14 mouse cellular contexts compared by ENCODE assay signal in genomic region chr3:53108594-53109373, GRCm38 (mm10).
DNase-seq lines count a peak whose midpoint lies in the region; ATAC-seq and TF ChIP-seq lines count a peak whose summit lies in the region.
"Had no signal": no experiment of that assay in that cellular context is flagged by ENCODE, and none has a peak within 500 bp of the region (broad histone marks: within the 10 kb centered on the region; RNA-seq: fewer than 3 reads in every experiment).

No protein-coding gene starts in this region.

- no peak overlapping the region for H3K9ac ChIP-seq in forebrain, embryonic 15.5 days (replicated peaks)
- H3K9ac ChIP-seq in forebrain, embryonic 14.5 days (ENCODE audit: low read length), result no peak overlapping the region
- H3K9ac ChIP-seq in forebrain, postnatal 0 days, result no peak overlapping the region
- H3K9ac ChIP-seq in midbrain, embryonic 15.5 days, result no peak overlapping the region
- H3K9ac ChIP-seq: kidney, embryonic 15.5 days; limb, embryonic 15.5 days; stomach, embryonic 15.5 days had no signal

- no peaks in the 10 kb centered on the region for H3K36me3 ChIP-seq in forebrain, embryonic 15.5 days
- H3K36me3 ChIP-seq in forebrain, embryonic 14.5 days (ENCODE audit: control insufficient read depth, insufficient read depth, low read length), result no peaks in the 10 kb centered on the region
- no peaks in the 10 kb centered on the region for H3K36me3 ChIP-seq in forebrain, postnatal 0 days (ENCODE audit: insufficient read depth)
- H3K36me3 ChIP-seq in midbrain, embryonic 15.5 days (replicated peaks), result no peaks in the 10 kb centered on the region
- H3K36me3 ChIP-seq: limb, embryonic 15.5 days; stomach, embryonic 15.5 days had no signal

- no peak overlapping the region for H3K4me3 ChIP-seq in forebrain, embryonic 15.5 days
- no peak overlapping the region for H3K4me3 ChIP-seq in forebrain, embryonic 14.5 days (ENCODE audit: low read depth, low read length)
- H3K4me3 ChIP-seq in forebrain, postnatal 0 days (ENCODE audit: low read depth, low read length), result no peak overlapping the region
- H3K4me3 ChIP-seq in midbrain, embryonic 15.5 days, result no peak overlapping the region
- H3K4me3 ChIP-seq: kidney, embryonic 15.5 days; limb, embryonic 15.5 days; stomach, embryonic 15.5 days had no signal

- no peaks in the 10 kb centered on the region for H3K9me3 ChIP-seq in forebrain, embryonic 15.5 days
- no peaks in the 10 kb centered on the region for H3K9me3 ChIP-seq in forebrain, embryonic 14.5 days (replicated peaks; ENCODE audit: control insufficient read depth, low read length)
- H3K9me3 ChIP-seq in forebrain, postnatal 0 days (ENCODE audit: low read length), result no peaks in the 10 kb centered on the region
- H3K9me3 ChIP-seq in midbrain, embryonic 15.5 days, result no peaks in the 10 kb centered on the region
- H3K9me3 ChIP-seq: limb, embryonic 15.5 days; stomach, embryonic 15.5 days had no signal

- TF ChIP-seq CTCF in forebrain, postnatal 0 days (IDR thresholded peaks at IDR 0.05; ENCODE audit: low read depth), result no peak

- no peak overlapping the region for H3K4me2 ChIP-seq in forebrain, embryonic 15.5 days (replicated peaks)
- no peak overlapping the region for H3K4me2 ChIP-seq in forebrain, embryonic 14.5 days (ENCODE audit: low read length)
- no peak overlapping the region for H3K4me2 ChIP-seq in forebrain, postnatal 0 days (ENCODE audit: low read depth)
- no peak overlapping the region for H3K4me2 ChIP-seq in midbrain, embryonic 15.5 days
- H3K4me2 ChIP-seq: kidney, embryonic 15.5 days; limb, embryonic 15.5 days; stomach, embryonic 15.5 days had no signal

- 32% methylated on average over 11 of the region's 11 CpGs for WGBS in forebrain, embryonic 15.5 days
- WGBS in forebrain, embryonic 14.5 days, result 37% methylated on average over 11 of the region's 11 CpGs
- 37% methylated on average over 11 of the region's 11 CpGs for whole genome bisulfite sequencing in forebrain, postnatal 0 days
- 29% methylated on average over 11 of the region's 11 CpGs for WGBS in midbrain, embryonic 15.5 days

- intact Hi-C loops in left cerebral cortex, postnatal 14 days (cut with DNase I), result no loop called here

- H3K27ac ChIP-seq in forebrain, embryonic 15.5 days (replicated peaks), result no peak overlapping the region; the same call in 1 of the 2 replicates
- H3K27ac ChIP-seq in forebrain, embryonic 14.5 days (ENCODE audit: low read depth, low read length), result no peak overlapping the region
- peak overlapping the region; percentile 31; the same call in 1 of the 2 replicates for H3K27ac ChIP-seq in forebrain, postnatal 0 days (ENCODE audit: low read depth, low read length)
- H3K27ac ChIP-seq in midbrain, embryonic 15.5 days, result peak overlapping the region; percentile 54
- H3K27ac ChIP-seq: kidney, embryonic 15.5 days; limb, embryonic 15.5 days; stomach, embryonic 15.5 days had no signal

- ATAC-seq in forebrain, embryonic 15.5 days (replicated peaks), result 0 out of 2 replicates have a peak, but pooled peaks have one; percentile 23
- ATAC-seq in forebrain, embryonic 14.5 days, result no peak
- peak; percentile 58; the same call in 1 of the 2 replicates for ATAC-seq in forebrain, postnatal 0 days
- peak; percentile 77; the same call in 1 of the 2 replicates for ATAC-seq in midbrain, embryonic 15.5 days (replicated peaks)
- ATAC-seq: CD4-positive, CD25-positive, alpha-beta regulatory T cell, adult 4 months had no signal

- no peaks in the 10 kb centered on the region for H3K27me3 ChIP-seq in forebrain, embryonic 15.5 days
- H3K27me3 ChIP-seq in forebrain, embryonic 14.5 days (replicated peaks; ENCODE audit: control insufficient read depth, insufficient read depth, low read length), result no peaks in the 10 kb centered on the region
- H3K27me3 ChIP-seq in forebrain, postnatal 0 days (ENCODE audit: insufficient read depth, low read length), result no peaks in the 10 kb centered on the region
- H3K27me3 ChIP-seq in midbrain, embryonic 15.5 days (replicated peaks), result no peaks in the 10 kb centered on the region
- H3K27me3 ChIP-seq: kidney, embryonic 15.5 days; limb, embryonic 15.5 days; stomach, embryonic 15.5 days had no signal

- H3K4me1 ChIP-seq in forebrain, embryonic 15.5 days, result peaks cover 3% of the 10 kb centered on the region; the same call in 1 of the 2 replicates
- no peaks in the 10 kb centered on the region for H3K4me1 ChIP-seq in forebrain, embryonic 14.5 days (ENCODE audit: control insufficient read depth, insufficient read depth, low read length)
- H3K4me1 ChIP-seq in forebrain, postnatal 0 days (ENCODE audit: insufficient read depth), result no peaks in the 10 kb centered on the region
- peaks cover 15% of the 10 kb centered on the region for H3K4me1 ChIP-seq in midbrain, embryonic 15.5 days
- H3K4me1 ChIP-seq: stomach, embryonic 15.5 days had no signal

- DNase-seq in forebrain, embryonic 14.5 days (ENCODE audit: low spot score), result no peak
- DNase-seq in brain, adult 2 months (ENCODE audit: low read depth, low spot score), result peak; percentile 46
- DNase-seq in forebrain, postnatal 0 days, result no peak
- no peak for DNase-seq in layer of hippocampus, postnatal 25 days (ENCODE audit: extremely low spot score in 1 of 2, low spot score in 1 of 2)
- no peak for DNase-seq in left cerebral cortex, postnatal 14 days (ENCODE audit: low spot score in 2 of 2)
- DNase-seq: cerebellum, adult 9-11 months; heart, postnatal 10 days; lung, adult 2 months had no signal

Comparison
In these comparisons a context has a peak if more than half of its experiments do, and no peak if none do; other contexts are left out.
1. H3K27ac ChIP-seq: peak in forebrain, postnatal 0 days (single experiment) and midbrain, embryonic 15.5 days (single experiment); none in forebrain, embryonic 15.5 days (single experiment) and forebrain, embryonic 14.5 days (single experiment).